In the genomic region with DNA sequence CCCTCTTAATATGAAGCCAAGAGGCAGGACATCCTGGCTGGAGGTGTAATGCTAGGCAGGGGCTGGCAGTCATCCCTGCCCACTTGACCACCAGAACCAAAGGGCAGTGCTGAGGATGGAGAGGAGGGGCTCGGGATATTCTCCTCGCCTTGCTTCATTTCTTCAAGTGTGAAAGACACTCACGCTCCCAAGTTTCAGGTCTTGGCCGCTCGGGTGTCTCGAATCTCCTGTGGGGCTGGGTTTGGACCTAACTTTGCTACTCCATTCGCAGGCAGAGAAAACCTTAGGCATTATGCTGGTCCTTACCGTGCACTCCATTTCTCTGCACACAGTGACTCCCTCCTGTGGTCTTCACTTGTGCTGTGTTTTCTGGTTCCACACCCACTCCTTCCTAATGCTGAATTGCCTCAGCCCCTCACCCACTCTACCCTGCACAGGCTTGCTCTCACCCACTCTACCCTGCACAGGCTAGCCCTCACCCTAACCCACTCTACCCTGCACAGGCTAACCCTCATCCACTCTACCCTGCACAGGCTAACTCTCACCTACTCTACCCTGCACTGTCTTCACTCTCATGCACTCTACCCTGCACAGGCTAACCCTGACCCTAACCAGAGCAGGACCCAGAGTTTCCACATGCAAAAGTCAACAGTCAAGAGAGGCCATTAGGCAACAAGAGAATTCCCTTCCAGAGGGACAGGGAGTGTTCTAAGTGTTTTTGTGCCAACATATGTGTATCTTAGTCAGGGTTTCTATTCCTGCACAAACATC, we compare ENCODE assay signal across 26 mouse cellular contexts.
DNase-seq lines count a peak whose midpoint lies in the region; ATAC-seq and TF ChIP-seq lines count a peak whose summit lies in the region.
"Had no signal": no experiment of that assay in that cellular context is flagged by ENCODE, and none has a peak within 500 bp of the region (broad histone marks: within the 10 kb centered on the region; RNA-seq: fewer than 3 reads in every experiment).

No protein-coding gene starts in this region.

- no peaks in the 10 kb centered on the region for H3K9me3 ChIP-seq in limb, embryonic 12.5 days
- H3K9me3 ChIP-seq in limb, embryonic 10.5 days (replicated peaks) = no peaks in the 10 kb centered on the region
- H3K9me3 ChIP-seq in neural tube, embryonic 15.5 days (replicated peaks) = no peaks in the 10 kb centered on the region
- H3K9me3 ChIP-seq in liver, embryonic 14.5 days (ENCODE audit: control insufficient read depth, low read length) = no peaks in the 10 kb centered on the region
- no peaks in the 10 kb centered on the region for H3K9me3 ChIP-seq in stomach, postnatal 0 days (ENCODE audit: control insufficient read depth, low read length)
- no peaks in the 10 kb centered on the region for H3K9me3 ChIP-seq in forebrain, embryonic 13.5 days (replicated peaks)
- H3K9me3 ChIP-seq: forebrain, embryonic 12.5 days; limb, embryonic 15.5 days; neural tube, embryonic 12.5 days had no signal

- no peaks in the 10 kb centered on the region for H3K27me3 ChIP-seq in limb, embryonic 12.5 days
- H3K27me3 ChIP-seq in limb, embryonic 10.5 days (ENCODE audit: low read depth, poor library complexity, severe bottlenecking) = no peaks in the 10 kb centered on the region
- no peaks in the 10 kb centered on the region; the same call in 1 of the 2 replicates for H3K27me3 ChIP-seq in neural tube, embryonic 15.5 days (replicated peaks)
- H3K27me3 ChIP-seq in liver, embryonic 14.5 days (ENCODE audit: control insufficient read depth, insufficient read depth, low read length) = no peaks in the 10 kb centered on the region
- no peaks in the 10 kb centered on the region for H3K27me3 ChIP-seq in stomach, postnatal 0 days (ENCODE audit: control insufficient read depth, insufficient read depth, low read length)
- H3K27me3 ChIP-seq in forebrain, embryonic 13.5 days = no peaks in the 10 kb centered on the region
- H3K27me3 ChIP-seq: forebrain, embryonic 12.5 days; limb, embryonic 15.5 days; neural tube, embryonic 12.5 days had no signal

- no peak for DNase-seq in limb, embryonic 10.5 days (ENCODE audit: low spot score)
- DNase-seq in neural tube, embryonic 10.5 days (ENCODE audit: extremely low spot score, low spot score) = peak; percentile 10
- DNase-seq in liver, embryonic 14.5 days (ENCODE audit: low read depth in 3 of 3, low spot score in 3 of 3) = no peak
- DNase-seq in stomach, postnatal 0 days (ENCODE audit: low spot score) = no peak
- DNase-seq: adrenal gland, adult 2 months; adrenal gland, postnatal 36 days; cerebellum, adult 2 months; cerebellum, postnatal 14 days; gastrocnemius, postnatal 14 days; kidney, postnatal 25 days; lung, postnatal 14 days; thymus, adult 18-20 months; thymus, postnatal 25 days had no signal

- TF ChIP-seq CTCF in liver, embryonic 14.5 days (IDR thresholded peaks at IDR 0.05; ENCODE audit: low read depth) = no peak
- TF ChIP-seq CTCF in stomach, postnatal 0 days (IDR thresholded peaks at IDR 0.05; ENCODE audit: low read depth) = no peak

- H3K4me3 ChIP-seq in limb, embryonic 12.5 days (replicated peaks) = no peak overlapping the region
- no peak overlapping the region for H3K4me3 ChIP-seq in limb, embryonic 10.5 days
- no peak overlapping the region for H3K4me3 ChIP-seq in neural tube, embryonic 15.5 days (replicated peaks)
- H3K4me3 ChIP-seq in liver, embryonic 14.5 days (ENCODE audit: insufficient read depth in 1 of 2, low read depth in 2 of 2, low read length in 2 of 2) = no peak overlapping the region
- no peak overlapping the region for H3K4me3 ChIP-seq in stomach, postnatal 0 days (ENCODE audit: low read depth, low read length)
- H3K4me3 ChIP-seq in forebrain, embryonic 13.5 days = no peak overlapping the region
- H3K4me3 ChIP-seq: erythroblast, embryonic 14.5 days; forebrain, embryonic 12.5 days; limb, embryonic 15.5 days; neural tube, embryonic 12.5 days had no signal

- no peak overlapping the region for H3K27ac ChIP-seq in limb, embryonic 12.5 days
- no peak overlapping the region for H3K27ac ChIP-seq in limb, embryonic 10.5 days
- H3K27ac ChIP-seq in neural tube, embryonic 15.5 days (replicated peaks) = no peak overlapping the region
- no peak overlapping the region for H3K27ac ChIP-seq in liver, embryonic 14.5 days
- no peak overlapping the region for H3K27ac ChIP-seq in stomach, postnatal 0 days (replicated peaks)
- H3K27ac ChIP-seq in forebrain, embryonic 13.5 days = no peak overlapping the region
- H3K27ac ChIP-seq: forebrain, embryonic 12.5 days; hindbrain, embryonic 14.5 days; limb, embryonic 15.5 days; neural tube, embryonic 12.5 days had no signal

- no peaks in the 10 kb centered on the region for H3K36me3 ChIP-seq in limb, embryonic 12.5 days
- H3K36me3 ChIP-seq in limb, embryonic 10.5 days = no peaks in the 10 kb centered on the region
- no peaks in the 10 kb centered on the region for H3K36me3 ChIP-seq in neural tube, embryonic 15.5 days
- no peaks in the 10 kb centered on the region for H3K36me3 ChIP-seq in liver, embryonic 14.5 days (replicated peaks; ENCODE audit: control insufficient read depth, insufficient read depth, low read depth)
- H3K36me3 ChIP-seq in stomach, postnatal 0 days (ENCODE audit: control insufficient read depth, insufficient read depth, low read length) = no peaks in the 10 kb centered on the region
- H3K36me3 ChIP-seq in forebrain, embryonic 13.5 days (ENCODE audit: poor library complexity, severe bottlenecking) = no peaks in the 10 kb centered on the region
- H3K36me3 ChIP-seq: forebrain, embryonic 12.5 days; limb, embryonic 15.5 days; neural tube, embryonic 12.5 days had no signal

- TF ChIP-seq EP300 in liver, embryonic 14.5 days (IDR thresholded peaks at IDR 0.05; ENCODE audit: low read depth) = no peak
- no peak for TF ChIP-seq EP300 in stomach, postnatal 0 days (optimal IDR thresholded peaks at IDR 0.05)

- peak; percentile 56; the same call in 1 of the 2 replicates for ATAC-seq in limb, embryonic 12.5 days (ENCODE audit: insufficient number of reproducible peaks, insufficient read depth, low FRiP score, low TSS enrichment, low read depth)
- ATAC-seq in neural tube, embryonic 15.5 days (ENCODE audit: low FRiP score) = no peak
- ATAC-seq in liver, embryonic 14.5 days (ENCODE audit: insufficient read depth) = 0 out of 2 replicates have a peak, but pooled peaks have one; percentile 28
- ATAC-seq in stomach, postnatal 0 days (ENCODE audit: low FRiP score, low TSS enrichment) = peak; percentile 60; the same call in 1 of the 2 replicates
- ATAC-seq in forebrain, embryonic 13.5 days = no peak
- ATAC-seq: CD4-positive, CD25-positive, alpha-beta regulatory T cell, adult 4 months; intestine, postnatal 0 days; midbrain, embryonic 16.5 days had no signal

- H3K9ac ChIP-seq in limb, embryonic 12.5 days (replicated peaks) = no peak overlapping the region
- H3K9ac ChIP-seq in neural tube, embryonic 15.5 days (replicated peaks) = no peak overlapping the region
- no peak overlapping the region for H3K9ac ChIP-seq in liver, embryonic 14.5 days (replicated peaks)
- H3K9ac ChIP-seq in stomach, postnatal 0 days (ENCODE audit: low read length) = no peak overlapping the region
- H3K9ac ChIP-seq in forebrain, embryonic 13.5 days = no peak overlapping the region
- H3K9ac ChIP-seq: forebrain, embryonic 12.5 days; hindbrain, embryonic 14.5 days; limb, embryonic 15.5 days; neural tube, embryonic 12.5 days had no signal

- peaks cover 12% of the 10 kb centered on the region for H3K4me1 ChIP-seq in limb, embryonic 12.5 days (replicated peaks)
- peaks cover 14% of the 10 kb centered on the region; the same call in 1 of the 2 replicates for H3K4me1 ChIP-seq in limb, embryonic 10.5 days
- H3K4me1 ChIP-seq in neural tube, embryonic 15.5 days = 0 out of 2 replicates have a peak, but pooled peaks cover 3% of the 10 kb centered on the region
- 0 out of 4 replicates have a peak, but pooled peaks cover 0 to 2% of the 10 kb centered on the region in 2 experiments for H3K4me1 ChIP-seq in liver, embryonic 14.5 days (replicated peaks; ENCODE audit: control insufficient read depth in 2 of 2, insufficient read depth in 2 of 2, low read length in 1 of 2)
- no peaks in the 10 kb centered on the region for H3K4me1 ChIP-seq in stomach, postnatal 0 days (replicated peaks; ENCODE audit: control insufficient read depth, insufficient read depth)
- H3K4me1 ChIP-seq in forebrain, embryonic 13.5 days = 0 out of 2 replicates have a peak, but pooled peaks cover 3% of the 10 kb centered on the region
- H3K4me1 ChIP-seq: neural tube, embryonic 12.5 days had no signal

- 92% methylated on average over 8 of the region's 8 CpGs for WGBS in limb, embryonic 12.5 days
- WGBS in limb, embryonic 10.5 days = 94% methylated on average over 8 of the region's 8 CpGs
- WGBS in neural tube, embryonic 15.5 days = 95% methylated on average over 8 of the region's 8 CpGs
- 73% methylated on average over 8 of the region's 8 CpGs for WGBS in liver, embryonic 14.5 days (ENCODE audit: insufficient replicate concordance)
- 95% methylated on average over 8 of the region's 8 CpGs for WGBS in stomach, postnatal 0 days
- WGBS in forebrain, embryonic 13.5 days = 93% methylated on average over 8 of the region's 8 CpGs

- H3K4me2 ChIP-seq in limb, embryonic 12.5 days = no peak overlapping the region
- H3K4me2 ChIP-seq in neural tube, embryonic 15.5 days = no peak overlapping the region
- H3K4me2 ChIP-seq in liver, embryonic 14.5 days (ENCODE audit: low read depth) = no peak overlapping the region
- no peak overlapping the region for H3K4me2 ChIP-seq in stomach, postnatal 0 days (replicated peaks; ENCODE audit: low read depth)
- no peak overlapping the region for H3K4me2 ChIP-seq in forebrain, embryonic 13.5 days
- H3K4me2 ChIP-seq: forebrain, embryonic 12.5 days; heart, embryonic 11.5 days; hindbrain, embryonic 14.5 days; limb, embryonic 15.5 days; midbrain, embryonic 11.5 days; neural tube, embryonic 12.5 days had no signal

Comparison
In these comparisons a context has a peak if more than half of its experiments do, and no peak if none do; other contexts are left out.
1. ATAC-seq: peak in limb, embryonic 12.5 days (single experiment), liver, embryonic 14.5 days (single experiment) and stomach, postnatal 0 days (single experiment); none in neural tube, embryonic 15.5 days (single experiment) and forebrain, embryonic 13.5 days (single experiment).